Mouse (Mus musculus) cerebellum, postnatal 36 days (tissue): ENCODE measurements around the gene Sema3e.
A peak's percentile ranks its signal among the peaks of the same experiment; 100 is the strongest.

Source experiments
- DNase-seq, 2 experiments: peaks; one replicate each; pipeline ENCODE4 v3.0.0; 2021 to 2022; ENCODE audit warnings: mixed read lengths in 2 of 2

The Sema3e gene

GRCm38 (mm10) chr5:14216211-14216610 lies 191.1 kb downstream of the Sema3e start:
- no peak for DNase-seq

- DNase-seq, result no peak
These were observed 193.6 kb downstream of the Sema3e start for GRCm38 (mm10) chr5:14218677-14219076.

DNA sequence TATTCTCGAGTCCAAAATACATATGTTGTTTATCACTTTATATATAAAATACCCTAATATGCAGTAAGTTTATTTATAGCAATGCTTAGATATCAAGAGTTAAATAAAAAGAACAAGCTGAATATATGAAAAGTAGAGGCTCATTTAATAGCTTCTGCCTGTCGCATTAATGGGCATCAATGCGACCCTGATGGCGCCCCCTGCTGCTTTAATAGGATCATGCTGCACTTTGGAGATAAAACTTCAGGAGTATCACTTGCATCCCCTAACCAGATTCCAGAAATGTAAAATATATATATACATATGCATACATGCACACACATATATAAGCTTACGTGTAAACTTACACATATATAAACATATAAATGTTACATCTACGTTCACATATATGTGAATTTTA lies 199.4 kb downstream of the Sema3e start:
- no peak for DNase-seq

GRCm38 (mm10) chr5:14231027-14231426 lies 206.0 kb downstream of the Sema3e start:
- DNase-seq, result no peak

DNA sequence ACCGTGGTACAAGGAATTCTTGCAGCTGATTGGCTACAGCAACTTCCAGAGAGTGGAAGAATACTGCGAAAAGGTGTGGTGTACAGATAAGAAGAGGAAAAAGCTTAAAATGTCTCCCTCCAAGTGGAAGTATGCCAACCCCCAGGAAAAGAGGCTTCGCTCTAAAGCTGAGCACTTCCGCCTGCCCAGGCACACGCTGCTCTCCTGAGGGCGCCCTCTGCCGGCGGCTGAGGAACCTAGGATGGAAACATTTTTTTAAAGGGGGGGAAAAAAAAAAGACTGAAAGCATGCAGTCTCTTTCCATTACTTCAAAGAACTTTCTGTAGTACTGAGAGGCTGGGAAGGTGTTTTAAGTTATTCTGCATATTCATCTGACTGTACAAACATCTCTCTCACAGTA lies 227.5 kb downstream of the Sema3e start:
- peak in 1 of 2 experiments; percentile 5 for DNase-seq

GRCm38 (mm10) chr5:14253328-14253727 lies 228.3 kb downstream of the Sema3e start:
- DNase-seq, result peak in 1 of 2 experiments; percentile 13

- DNase-seq, result peak; percentile 11 to 20
These were observed 235.1 kb downstream of the Sema3e start for GRCm38 (mm10) chr5:14260156-14260555.

- DNase-seq, result no peak
These were observed 242.3 kb downstream of the Sema3e start for GRCm38 (mm10) chr5:14267400-14267799.
